Mouse (Mus musculus) B cell, adult (primary cell): Measurements from ENCODE around the gene Nfkbib. TPM values are rescaled to one million over a fixed set of nuclear protein-coding genes. Genes with fewer than 3 reads are reported as not detected.

Experiments
- total RNA-seq: library from RNA; stranded (reverse); gene quantifications from 4 replicates; pipeline ENCODE4 v1.2.4, GENCODE M21; 2023; ENCODE audit not compliant: inconsistent age

The Nfkbib gene
- total RNA-seq: 75.7 to 91.7 TPM (median 83.5 TPM) in 4 replicates

DNA sequence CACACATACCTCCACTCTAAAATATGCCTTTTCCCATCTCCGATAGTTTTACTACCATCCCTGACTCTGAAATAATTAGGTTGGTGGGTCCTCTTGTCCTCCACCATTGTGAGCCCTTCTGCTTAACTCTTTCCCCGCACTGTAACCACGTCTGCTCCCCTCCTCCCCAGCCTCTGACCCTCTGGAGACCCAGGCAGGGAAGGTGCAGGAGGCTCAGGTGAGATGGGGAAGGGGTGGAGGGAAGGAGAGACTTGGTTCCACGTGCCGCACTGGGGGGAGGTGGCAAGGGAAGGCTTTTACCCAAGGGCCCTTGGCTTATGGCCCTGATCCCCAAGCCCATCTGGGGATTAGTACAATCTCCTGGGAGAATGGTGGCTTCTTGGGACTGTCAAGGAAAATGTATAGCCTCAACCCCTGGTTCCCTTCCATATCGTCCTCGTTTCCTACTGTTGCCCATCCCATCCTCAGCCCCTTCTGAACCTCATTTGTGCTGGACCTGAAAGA, at the start of gene Nfkbib:
Nfkbib (minus strand) TSS at position 51 of the 504 bp plus-strand sequence.

GRCm38 (mm10) chr7:28808221-28808941, 41.1 kb upstream of the Nfkbib start, which contains the start of gene Hnrnpl:
TSS of gene Hnrnpl (plus strand) at chr7:28808541.

GRCm38 (mm10) chr7:28788307-28789195, 21.2 kb upstream of the Nfkbib start, which contains the start of gene Rinl:
TSS of gene Rinl (plus strand) at chr7:28788969.

DNA sequence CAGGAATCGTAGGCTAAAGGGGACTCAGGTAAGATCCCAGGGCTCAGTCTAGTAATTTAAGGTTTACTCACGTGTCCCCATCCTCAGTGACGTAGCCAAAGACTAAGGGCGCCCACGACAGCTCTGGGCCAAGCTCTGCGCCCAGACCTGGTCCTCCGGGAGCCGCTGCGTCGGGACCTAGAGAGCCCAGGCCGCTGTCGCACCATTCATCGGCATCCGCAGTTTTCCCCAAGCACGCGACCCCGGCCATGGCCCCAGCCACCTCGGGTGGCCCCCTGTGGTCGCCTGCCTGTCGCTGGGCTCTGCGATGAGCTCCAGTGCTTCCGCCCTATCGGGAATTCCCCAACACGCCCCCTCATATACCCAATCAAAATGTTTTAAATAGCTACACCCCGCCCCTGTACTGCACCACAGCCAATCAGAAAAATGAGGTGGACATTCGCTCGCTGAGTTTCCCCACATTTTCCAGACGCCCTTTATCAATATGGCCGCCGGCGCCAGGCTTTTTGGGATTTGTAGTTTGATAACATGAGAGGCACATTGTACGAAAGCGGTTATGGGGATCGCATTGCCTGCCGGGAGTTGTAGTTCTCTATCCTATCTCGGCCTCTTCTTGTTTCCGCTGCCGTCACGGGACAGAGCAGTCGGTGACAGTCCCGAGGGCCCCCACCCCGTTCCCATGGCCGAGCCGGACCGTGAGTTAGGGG, 986 bp downstream of the Nfkbib start, which contains the start of gene Sirt2:
Sirt2 (plus strand) TSS at position 563 of the 707 bp plus-strand sequence.

GRCm38 (mm10) chr7:28756079-28756478, 11.2 kb downstream of the Nfkbib start, which contains the start of gene Ccer2:
TSS of gene Ccer2 (plus strand) at chr7:28756174.

DNA sequence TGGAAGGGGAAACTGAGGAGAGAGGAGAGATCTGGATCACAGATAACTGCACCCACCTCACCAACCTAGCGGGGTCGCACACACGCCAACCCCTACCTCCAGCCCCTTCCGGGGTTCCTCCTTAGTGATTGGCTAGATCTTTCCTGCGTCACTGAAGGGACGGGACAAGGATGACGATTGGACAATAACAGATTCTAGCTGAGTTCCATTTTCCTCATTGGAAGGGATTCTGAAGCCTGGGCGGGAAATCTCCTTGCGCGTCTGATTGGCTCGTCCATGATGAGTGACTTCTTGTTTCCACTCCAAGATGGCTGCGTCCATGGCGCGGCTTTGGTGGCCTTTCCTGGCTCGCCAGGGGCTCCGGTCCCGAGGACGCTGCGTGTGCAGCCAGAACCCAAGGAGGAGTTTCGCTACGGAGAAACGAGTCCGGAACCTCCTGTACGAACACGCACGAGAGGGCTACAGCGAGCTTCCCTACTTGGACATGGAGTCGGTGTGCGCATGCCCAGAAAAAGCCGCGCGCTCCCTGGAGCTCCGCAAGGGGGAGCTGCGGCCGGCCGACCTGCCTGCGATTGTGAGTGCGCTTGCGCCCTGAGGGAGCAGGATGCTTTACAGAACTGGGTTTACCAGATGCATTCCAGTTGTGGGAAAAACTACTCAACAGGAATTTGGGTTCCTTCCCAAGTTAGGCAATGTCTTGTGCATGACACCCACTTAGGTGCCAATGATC, 25.4 kb downstream of the Nfkbib start, which contains the start of the genes Mrps12 and Sars2:
Mrps12 (minus strand) TSS at position 112 of the 730 bp plus-strand sequence.
Sars2 (plus strand) TSS at position 284 of the 730 bp plus-strand sequence.

GRCm38 (mm10) chr7:28716590-28717281, 50.6 kb downstream of the Nfkbib start, which contains the start of gene Fbxo17:
TSS of gene Fbxo17 (plus strand) at chr7:28716804.

Other genes starting within 250 kb of the Nfkbib start
- gene Ifnl3, start 244.7 kb downstream of the Nfkbib start, total RNA-seq: not detected in 4 replicates
- not detected in 4 replicates for gene Sycn, start 226.6 kb downstream of the Nfkbib start, total RNA-seq
- gene Nccrp1, start 220.3 kb downstream of the Nfkbib start, total RNA-seq: not detected in 4 replicates
- 49.3 to 52.1 TPM (median 50.5 TPM) in 4 replicates for gene Samd4b, start 169.4 kb downstream of the Nfkbib start, total RNA-seq
- 12.8 to 15.7 TPM (median 13.9 TPM) in 4 replicates for gene Pak4, start 169.3 kb downstream of the Nfkbib start, total RNA-seq
- gene Acp7, start 136.2 kb downstream of the Nfkbib start, total RNA-seq: not detected in 4 replicates
- 0.35 to 0.84 TPM in 2 of 4 replicates, not detected in the others for gene Fbxo27, start 74.7 kb downstream of the Nfkbib start, total RNA-seq
- gene Fbxo17, start 50.7 kb downstream of the Nfkbib start, total RNA-seq: 0.67 to 2.4 TPM (median 1.3 TPM) in 4 replicates
- gene Mrps12, start 25.7 kb downstream of the Nfkbib start, total RNA-seq: 21.2 to 31.8 TPM (median 24.8 TPM) in 4 replicates
- gene Sars2, start 25.5 kb downstream of the Nfkbib start, total RNA-seq: 15.6 to 20.5 TPM (median 18.9 TPM) in 4 replicates
- gene Ccer2, start 11.3 kb downstream of the Nfkbib start, total RNA-seq: not detected in 4 replicates
- gene Sirt2, start 777 bp downstream of the Nfkbib start, total RNA-seq: 82.0 to 92.0 TPM (median 86.4 TPM) in 4 replicates
- gene Rinl, start 21.5 kb upstream of the Nfkbib start, total RNA-seq: 6.2 to 13.3 TPM (median 9.2 TPM) in 4 replicates
- 570 to 678 TPM (median 611 TPM) in 4 replicates for gene Hnrnpl, start 41.0 kb upstream of the Nfkbib start, total RNA-seq
- 52.7 to 55.3 TPM (median 53.9 TPM) in 4 replicates for gene Ech1, start 57.7 kb upstream of the Nfkbib start, total RNA-seq
- 9.5 to 18.0 TPM (median 13.3 TPM) in 4 replicates for gene Lgals4, start 66.3 kb upstream of the Nfkbib start, total RNA-seq
- not detected in 4 replicates for gene Lgals7, start 96.3 kb upstream of the Nfkbib start, total RNA-seq
- 0.15 TPM in 1 of 4 replicates, not detected in the others for gene Capn12, start 113.9 kb upstream of the Nfkbib start, total RNA-seq
- gene Actn4, start 194.8 kb upstream of the Nfkbib start, total RNA-seq: 120 to 137 TPM (median 132 TPM) in 4 replicates
- gene Eif3k, start 214.4 kb upstream of the Nfkbib start, total RNA-seq: 261 to 296 TPM (median 278 TPM) in 4 replicates
- 348 to 381 TPM (median 367 TPM) in 4 replicates for gene Map4k1, start 214.5 kb upstream of the Nfkbib start, total RNA-seq